Mouse (Mus musculus): ENCODE results near the gene Hpd. TPM values are rescaled to one million over a fixed set of nuclear protein-coding genes. Genes with fewer than 3 reads are reported as not detected.

Gene Hpd
- total RNA-seq, 2 experiments from 2014 or later = not detected

DNA sequence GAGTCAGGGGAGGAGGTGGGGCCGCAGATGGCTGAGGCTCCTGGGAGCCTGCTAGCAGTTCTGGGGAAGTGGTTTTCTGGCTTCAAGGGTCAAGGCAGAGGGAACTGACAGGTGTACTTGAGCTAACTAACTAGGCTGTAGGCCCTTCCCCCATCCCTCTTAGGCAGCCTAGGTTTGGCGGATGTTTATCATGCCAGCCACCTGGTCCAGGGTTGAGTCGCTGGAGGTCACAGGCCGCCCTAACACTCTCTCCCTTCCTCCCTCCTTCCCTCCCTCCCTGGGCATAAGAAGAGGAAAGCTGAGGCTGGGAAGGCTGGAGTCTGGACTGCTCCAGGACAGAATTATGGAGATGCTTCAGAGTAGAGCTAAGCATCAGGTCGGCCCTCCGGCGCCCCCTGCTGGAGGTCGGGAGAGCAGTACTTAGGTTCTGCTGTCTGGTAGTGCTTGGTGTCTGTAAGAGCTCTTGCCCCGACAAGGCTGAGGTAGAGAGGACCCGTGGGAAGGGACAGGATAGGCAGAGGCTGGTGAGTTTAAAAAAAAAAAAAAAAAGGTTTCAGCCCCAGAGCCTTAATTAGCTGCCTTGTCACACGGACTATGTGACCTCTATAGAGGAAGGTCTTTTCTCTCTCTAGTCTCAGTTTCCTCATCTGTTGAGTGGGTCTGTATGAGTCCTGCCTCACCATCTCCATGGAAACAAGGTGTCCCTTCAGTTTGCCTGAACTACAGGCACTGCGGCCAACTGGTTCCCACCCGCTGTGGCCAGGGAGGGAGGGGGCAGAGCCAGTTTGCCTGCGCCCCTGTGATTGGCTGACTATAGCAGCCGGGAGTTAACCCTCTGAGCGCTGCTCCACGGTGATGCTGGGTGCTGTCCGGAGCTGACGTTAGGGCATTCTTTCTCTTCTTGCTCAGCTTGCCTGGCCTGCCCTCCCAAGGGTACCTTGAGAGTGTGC lies 32.8 kb downstream of the Hpd start:
- intact Hi-C loops (cut with DNase I) = no loop called here
- peak; percentile 94 for DNase-seq

DNA sequence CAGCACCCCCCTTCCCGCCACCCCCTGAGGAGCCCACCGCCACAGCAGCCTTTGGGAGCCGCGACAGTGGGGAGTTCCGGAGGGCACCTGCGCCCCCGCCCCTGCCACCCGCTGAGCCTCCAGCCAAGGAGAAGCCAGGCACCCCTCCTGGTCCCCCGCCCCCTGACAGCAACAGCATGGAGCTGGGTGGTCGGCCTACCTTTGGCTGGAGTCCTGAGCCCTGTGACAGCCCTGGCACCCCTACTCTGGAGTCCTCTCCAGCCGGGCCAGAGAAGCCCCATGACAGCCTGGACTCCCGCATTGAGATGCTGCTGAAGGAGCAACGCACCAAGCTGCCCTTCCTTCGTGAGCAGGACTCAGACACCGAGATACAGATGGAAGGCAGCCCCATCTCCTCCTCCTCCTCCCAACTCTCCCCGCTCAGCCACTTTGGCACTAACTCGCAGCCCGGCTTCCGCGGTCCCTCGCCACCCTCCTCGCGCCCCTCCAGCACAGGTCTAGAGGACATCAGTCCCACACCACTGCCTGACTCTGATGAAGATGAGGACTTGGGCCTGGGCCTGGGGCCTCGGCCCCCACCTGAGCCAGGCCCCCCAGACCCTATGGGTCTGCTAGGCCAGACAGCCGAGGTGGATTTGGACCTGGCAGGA lies 34.3 kb downstream of the Hpd start:
- intact Hi-C loops (cut with DNase I) = no loop called here

DNA sequence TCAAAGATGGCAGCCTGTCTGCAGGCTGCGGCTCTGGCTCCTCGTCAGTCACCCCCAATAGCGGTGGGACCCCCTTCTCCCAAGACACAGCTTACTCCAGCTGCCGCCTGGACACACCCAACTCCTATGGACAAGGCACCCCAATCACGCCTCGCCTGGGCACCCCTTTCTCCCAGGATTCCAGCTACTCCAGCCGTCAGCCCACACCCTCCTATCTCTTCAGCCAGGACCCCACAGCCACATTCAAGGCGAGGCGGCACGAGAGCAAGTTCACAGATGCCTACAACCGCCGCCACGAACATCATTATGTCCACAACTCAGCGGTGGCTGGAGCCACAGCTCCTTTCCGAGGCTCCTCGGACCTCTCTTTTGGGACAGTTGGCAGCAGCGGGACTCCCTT lies 35.0 kb downstream of the Hpd start:
- no peak for DNase-seq
- intact Hi-C loops (cut with DNase I) = no loop called here

More for the DNA sequence above, 34.3 kb downstream of the Hpd start:
- DNase-seq = no peak

DNA sequence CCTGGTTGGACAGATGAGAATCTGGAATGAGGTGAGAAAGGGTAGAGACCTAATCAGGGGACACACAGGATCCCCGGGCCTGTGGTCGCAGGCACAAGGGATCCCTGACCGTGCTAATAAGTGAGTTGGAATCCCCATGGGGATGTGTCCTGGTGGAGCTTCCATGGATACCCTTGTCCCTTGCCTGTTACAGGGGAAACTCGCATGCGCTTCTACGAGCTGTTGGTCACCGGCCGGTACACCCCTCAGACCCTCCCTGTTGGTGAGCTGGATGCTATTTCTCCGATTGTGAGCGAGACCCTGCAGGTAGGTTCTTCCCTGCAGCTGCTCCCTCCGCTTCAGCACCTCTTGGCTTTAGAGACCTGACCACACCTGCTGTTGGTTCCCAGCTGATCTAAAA lies 36.2 kb downstream of the Hpd start:
- intact Hi-C loops (cut with DNase I) = no loop called here

DNA sequence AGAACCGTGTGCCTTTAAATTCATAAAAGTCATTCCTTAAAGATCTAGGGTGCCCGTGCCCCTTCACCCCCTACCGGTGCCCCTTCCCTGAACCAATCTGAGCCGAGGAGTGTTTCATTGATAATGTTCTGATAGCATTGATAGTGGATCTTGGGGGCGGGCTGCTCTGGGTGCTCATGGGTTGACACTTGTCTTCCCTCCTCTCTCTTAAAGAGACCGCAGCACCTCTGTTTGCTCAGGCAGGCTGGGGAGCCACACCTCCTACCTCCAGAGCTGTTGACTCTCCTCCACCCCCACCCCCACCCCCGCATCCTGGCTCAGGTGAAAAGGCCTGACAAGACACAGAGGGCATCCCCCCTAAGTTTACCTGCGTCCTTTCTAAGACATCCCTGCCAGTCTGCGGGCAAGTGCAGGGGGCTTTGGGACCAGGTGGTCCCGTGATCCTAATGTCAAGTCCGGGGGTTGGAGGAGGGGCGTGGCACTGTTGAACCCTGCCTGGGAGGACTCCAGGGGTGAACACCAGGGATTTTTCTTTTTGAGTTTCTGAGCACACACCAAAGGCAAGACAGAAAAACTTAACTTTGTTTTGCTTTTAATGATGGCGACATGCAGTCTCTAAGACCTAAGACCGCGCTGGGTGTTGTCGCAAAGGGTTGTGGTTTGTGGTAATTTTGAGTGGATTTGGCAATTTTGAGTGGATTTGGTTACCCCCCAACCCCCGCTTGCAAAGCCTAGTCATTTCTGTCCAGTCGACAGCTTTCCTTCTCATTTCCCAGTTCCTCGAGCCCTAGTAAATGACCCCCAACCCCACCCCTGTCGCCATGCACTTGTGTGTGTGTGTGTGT lies 37.6 kb downstream of the Hpd start:
- DNase-seq = no peak
- intact Hi-C loops (cut with DNase I) = no loop called here

More for the DNA sequence above, 36.2 kb downstream of the Hpd start:
- no peak for DNase-seq

DNA sequence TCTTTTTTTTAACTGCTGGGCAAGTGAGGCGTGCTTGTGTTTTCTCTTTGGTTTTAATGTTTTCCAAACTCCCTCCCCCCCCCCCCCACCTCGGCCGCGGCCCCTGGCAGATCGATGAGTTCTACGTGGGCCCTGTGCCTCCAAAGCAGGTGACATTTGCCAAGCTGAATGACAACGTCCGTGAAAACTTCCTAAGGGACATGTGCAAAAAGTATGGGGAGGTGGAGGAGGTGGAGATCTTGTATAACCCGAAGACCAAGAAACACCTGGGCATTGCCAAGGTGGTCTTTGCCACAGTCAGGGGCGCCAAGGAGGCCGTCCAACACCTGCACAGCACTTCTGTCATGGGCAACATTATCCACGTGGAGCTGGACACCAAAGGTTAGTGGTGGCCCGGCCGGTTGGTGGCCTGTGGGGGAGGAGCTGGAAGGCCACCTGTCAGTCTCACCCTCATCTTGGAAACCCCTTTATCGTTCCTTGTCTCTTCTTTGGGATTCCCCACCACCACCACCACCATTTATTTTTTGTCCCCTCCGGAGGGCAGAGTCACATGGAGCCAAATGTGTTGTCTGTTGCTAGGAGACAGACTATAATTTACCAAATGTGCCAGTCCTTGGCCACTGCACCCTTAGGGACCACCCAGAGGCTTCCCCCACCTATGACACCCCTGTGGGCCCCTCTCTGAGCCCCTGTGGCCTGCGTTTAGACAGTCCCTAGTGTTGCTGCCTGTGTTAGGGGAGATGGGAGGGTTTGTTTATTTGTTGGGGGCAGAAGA lies 38.4 kb downstream of the Hpd start:
- intact Hi-C loops (cut with DNase I) = no loop called here
- DNase-seq = no peak

DNA sequence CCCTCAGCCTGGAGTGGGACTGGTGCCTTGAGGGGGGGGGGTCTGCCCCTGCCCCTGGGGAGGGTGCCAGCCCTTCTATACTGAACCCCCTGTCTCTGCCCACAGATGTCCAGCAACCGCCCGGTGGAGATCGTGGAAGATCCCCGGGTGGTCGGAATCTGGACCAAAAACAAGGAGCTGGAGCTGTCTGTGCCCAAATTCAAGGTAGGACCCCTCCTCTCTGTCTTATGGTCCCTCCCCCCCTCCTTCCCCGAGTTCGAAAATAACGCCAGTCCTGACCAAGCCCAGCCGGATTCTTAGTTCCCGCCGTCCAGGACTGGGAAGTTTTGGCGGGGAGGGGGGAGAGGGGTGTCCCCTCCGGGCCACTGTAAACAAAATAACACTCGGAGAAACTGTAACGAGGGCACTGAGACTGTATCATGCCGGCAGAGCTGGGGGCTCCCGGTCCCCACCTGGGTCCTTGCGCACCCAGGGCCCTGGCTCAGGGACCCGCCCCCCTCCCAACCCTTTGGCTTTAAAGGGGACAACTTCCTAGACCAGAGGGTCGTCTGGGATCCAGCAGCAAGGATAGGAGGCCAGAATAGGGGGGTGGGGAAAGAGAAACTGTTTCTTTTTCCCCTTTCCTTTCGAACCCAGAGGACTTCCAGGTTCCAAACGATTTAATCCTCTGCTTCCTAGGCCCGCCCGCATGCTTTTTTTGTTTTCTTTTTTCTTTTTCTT lies 39.1 kb downstream of the Hpd start:
- no peak for DNase-seq
- intact Hi-C loops (cut with DNase I) = no loop called here

DNA sequence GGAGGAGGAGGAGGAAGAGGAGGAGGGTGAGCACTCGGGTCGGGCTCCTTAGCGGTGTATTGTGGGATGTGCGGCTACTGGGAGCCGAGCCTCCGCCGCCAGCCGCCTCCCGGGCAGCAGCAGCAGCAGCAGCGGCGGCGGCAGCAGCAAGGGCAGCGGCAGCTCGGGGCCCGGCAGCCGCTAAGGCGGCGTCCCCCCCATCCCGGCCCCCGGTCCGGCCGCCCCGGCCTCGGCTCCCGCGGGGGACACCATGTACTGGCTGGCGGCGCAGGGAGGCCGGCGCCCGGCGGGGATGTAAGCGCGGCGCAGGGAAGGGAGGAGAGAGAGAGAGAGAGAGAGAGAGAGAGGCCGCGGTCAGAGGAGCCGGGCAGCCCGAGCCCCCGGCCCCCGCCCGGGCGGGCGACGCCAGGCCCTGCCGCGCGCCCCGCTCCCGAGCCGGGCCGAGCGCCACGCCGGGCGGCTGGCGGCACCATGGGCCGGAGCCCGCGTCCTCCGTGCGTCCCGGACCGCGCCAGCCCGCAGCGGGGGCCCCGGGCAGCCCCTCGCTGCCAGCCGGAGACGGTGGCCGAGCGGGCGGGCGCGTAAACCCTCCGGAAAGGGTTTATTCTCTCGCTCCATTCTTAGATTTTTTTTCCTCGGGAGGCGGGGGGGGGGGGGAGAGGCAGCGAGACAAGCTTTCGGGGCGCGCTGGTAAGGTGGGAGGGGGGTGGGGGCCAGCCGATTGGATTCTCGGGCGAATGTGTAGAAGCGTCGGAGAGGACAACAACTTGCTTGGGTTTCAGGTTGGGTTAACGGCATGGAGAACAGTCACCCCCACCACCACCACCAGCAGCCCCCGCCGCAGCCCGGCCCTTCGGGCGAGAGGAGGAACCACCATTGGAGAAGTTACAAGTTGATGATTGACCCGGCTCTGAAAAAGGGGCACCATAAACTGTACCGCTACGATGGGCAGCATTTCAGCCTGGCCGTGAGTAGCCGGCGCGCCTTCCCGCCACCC lies 40.1 kb downstream of the Hpd start, which contains the start of gene Setd1b:
Gene Setd1b, plus strand, starts transcription at position 33 of the 997 bp plus-strand sequence.
- intact Hi-C loops (cut with DNase I) = no loop called here
- DNase-seq = no peak

DNA sequence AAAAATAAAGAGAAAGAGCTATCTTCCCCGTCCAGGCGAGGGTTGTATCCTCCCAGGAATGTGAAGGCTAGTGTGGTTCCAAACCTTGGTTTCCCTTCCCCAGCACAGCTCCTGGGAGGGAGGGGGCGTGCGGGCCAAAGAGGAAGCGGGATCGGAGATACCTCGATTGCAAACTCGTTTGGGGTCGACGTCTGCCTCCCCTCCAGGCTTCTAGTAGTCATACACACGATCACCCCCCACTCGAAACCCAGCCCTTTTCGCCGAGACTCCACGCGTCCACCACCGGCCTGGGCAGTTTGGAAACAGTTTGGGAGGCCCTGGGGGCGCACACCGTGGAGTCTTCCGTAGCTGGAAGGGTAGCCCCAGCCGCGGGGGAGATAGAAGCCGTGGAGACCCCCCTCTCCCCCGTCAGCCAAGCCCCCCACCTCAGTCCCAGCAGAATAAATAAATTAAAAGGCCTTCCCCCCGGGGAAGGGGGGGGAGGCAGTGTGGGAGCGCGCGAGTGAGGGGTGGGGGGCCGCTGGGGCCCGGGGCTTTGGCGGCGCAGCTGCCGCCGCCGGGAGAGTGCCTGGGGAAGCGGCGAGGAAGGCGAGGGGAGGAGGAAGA lies 40.9 kb downstream of the Hpd start:
- peak; percentile 66 for DNase-seq
- intact Hi-C loops (cut with DNase I) = no loop called here

DNA sequence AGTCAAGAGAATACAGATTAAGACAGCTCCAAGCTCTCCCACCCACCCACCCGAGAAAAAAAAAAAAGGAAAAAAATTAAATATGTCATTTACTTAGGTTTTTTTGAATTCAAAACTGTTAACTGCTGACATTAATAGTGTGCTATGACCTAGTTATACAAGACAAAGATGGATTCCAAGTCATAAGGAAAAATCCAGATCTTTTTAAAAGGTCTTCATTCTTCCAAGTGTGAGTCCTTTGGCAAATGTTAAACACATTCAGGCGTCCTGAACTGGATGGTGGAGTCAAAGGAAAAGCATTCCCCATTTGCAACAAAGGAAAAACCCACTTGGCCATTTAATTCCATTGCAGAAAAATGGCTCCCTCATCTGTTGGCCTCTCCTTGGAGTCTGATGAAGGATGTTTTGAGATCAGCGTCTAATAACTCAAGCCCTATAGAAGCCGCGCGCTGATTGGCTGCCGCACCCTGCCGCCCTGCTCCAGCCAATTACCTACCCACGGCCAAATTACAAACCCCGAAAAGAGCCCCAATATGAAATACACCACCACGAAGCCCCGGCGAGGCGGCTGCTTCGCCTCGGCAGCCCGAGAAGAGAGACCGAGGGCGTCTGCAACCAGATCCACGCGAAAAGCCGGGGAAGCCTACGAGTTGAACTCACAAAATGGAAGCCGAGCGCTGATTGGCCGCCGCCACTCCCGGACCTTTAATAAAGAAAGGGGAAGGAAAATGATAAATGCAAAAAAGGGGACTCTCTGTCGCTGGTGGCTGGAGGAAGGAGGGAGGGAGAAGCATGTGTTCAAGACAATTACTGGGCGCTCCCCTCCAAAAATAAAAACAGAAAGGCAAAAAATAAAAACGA lies 41.6 kb downstream of the Hpd start:
- DNase-seq = peak; percentile 94
- intact Hi-C loops (cut with DNase I) = no loop called here

DNA sequence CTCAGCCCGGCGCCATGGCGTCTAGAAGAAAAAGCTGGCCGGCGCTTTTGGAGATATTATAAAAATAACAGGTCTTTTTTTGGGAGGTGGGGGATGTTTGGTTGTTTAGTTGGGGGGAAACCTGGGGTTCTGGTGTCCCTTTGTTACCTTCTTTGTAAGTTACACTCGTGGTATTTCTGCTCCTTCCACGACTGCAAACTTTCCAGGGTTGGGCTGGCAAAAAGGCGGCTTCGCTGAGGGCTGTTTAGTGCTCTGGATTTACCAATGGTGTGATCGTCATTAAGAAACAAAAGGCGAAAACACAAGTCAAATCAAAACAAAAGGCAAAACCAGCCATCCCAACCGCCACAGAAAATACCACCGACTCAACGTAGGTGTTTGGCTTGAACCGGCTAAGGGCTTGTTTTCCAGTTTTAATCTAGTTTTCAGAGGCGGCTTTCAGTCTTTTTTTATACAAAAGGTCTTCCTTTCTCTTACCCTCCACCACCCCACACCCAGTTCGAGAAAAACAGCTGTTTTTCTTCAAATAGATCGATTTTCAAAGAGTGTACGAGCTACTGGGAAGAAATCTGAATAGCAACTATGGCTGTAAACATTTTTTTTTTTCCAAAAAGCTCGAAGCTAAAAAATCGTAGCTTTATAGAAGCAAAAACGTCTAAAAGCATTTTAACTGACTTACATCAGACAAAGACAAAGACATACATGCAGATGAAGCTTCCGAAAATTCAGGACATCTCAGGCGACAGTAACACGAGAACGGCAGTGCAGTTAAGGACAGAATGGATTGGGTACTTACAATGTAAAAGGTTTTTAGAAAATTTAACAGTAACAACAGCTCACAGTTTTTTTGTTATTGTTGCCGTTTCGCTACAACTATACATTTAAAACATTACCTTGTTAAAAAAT lies 42.6 kb downstream of the Hpd start:
- DNase-seq = no peak
- intact Hi-C loops (cut with DNase I) = no loop called here

DNA sequence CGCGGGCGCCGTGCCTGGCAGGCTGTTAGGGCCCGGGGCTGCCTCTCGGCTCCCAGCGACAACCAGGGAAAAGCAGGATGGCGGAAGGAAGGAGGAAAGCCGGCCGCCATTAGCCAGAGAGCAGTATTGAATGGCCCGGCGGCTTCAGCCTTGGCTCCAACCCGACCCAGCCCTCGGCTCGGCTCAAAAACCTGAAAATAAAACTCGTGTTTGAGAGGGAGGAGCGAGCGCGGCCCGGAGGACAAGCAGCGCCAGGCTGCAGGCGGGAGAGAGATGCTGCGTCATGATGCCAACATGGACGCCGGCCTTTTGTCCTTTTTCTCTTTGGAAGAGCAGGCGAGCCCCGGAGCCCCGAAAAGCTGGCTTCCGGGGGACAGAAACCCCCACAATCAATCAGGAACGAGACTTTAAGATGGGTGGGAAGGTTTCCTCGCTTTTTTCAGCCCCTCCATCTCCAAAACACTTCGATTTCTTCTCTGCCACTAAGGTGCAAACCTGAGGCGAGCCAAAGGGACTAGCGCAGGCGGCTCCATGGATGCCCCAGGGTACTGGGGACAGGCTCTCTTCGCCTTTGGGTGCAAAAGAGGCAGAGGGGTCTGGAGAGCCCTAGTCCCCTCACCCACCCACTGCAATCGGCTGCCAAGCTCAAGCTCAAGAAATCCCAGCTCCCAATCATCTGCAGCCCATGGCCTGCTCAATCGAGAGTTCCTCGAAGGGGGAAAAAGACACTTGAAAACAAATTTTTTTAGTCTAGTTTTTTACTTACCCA lies 43.4 kb downstream of the Hpd start:
- intact Hi-C loops (cut with DNase I) = no loop called here

DNA sequence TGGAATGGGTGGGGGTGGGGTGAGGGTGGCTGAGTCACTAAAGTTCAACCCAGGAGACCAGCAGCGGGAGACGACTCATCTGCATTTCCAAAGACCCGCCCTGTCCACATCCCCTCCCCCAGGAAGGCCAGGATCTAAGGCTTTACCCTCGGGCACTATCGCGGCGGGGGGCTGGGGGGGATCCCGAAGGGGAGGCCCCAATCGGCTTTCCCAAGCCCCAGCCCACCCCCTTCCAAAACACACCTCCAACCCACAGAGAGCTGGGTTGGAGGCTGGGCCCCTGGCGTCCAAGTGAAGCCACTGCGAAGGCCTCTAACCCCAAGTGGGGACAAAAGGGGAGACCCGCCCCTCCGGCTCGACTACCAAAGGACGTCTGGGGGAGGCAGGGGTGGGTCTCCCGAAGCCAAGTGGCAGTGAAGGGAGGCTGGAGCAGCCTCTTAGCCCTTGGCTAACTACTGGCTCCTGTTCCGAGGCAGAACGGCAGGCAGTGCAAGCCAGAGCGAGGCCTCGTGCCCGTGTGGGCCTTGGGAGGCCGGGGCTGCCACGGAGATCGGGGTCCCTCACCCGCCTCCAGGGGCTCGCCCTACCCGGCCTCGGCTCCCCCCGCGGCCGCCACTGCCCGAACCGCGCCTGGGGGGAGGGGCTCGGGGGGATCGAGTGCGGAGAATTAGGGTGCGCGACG lies 44.2 kb downstream of the Hpd start:
- intact Hi-C loops (cut with DNase I) = no loop called here
- DNase-seq = peak; percentile 73

More for the DNA sequence above, 43.4 kb downstream of the Hpd start:
- peak; percentile 88 for DNase-seq

DNA sequence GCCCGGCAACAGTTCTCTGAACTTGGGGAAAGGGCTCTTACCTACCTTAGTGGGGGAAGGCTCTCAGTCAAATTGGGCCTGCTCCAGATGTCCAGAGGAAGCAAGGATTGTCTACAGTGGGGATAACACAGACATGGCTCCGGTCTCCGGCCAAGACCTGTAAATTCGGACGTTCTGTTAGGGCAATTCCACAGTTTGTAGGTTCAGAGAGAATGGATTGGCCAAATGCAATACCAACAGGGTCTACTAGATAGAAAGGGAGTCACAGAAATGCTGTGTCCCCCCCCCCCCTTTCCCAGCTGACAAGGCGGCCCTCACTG lies 44.7 kb downstream of the Hpd start:
- DNase-seq = no peak
- intact Hi-C loops (cut with DNase I) = no loop called here

Measured in left cerebral cortex, postnatal 4 days (tissue).